Mouse (Mus musculus) thymus, postnatal 0 days (tissue): ENCODE measurements at regions not wholly inside any gene's neighbourhood (a gene's known extent, or its start where the extent isn't known, plus 50 kb on each side); places are given as distances from the start of the nearest gene placed in this dataset.
"Not testable (repeated sequence)": the region's sequence is repeated elsewhere in the genome, so short reads cannot be mapped to it uniquely, and the experiment has no call there.

Experiments
- DNase-seq: peaks from one replicate; pipeline ENCODE4 v3.0.0-alpha.2; 2015; ENCODE audit warnings: low spot score

DNA sequence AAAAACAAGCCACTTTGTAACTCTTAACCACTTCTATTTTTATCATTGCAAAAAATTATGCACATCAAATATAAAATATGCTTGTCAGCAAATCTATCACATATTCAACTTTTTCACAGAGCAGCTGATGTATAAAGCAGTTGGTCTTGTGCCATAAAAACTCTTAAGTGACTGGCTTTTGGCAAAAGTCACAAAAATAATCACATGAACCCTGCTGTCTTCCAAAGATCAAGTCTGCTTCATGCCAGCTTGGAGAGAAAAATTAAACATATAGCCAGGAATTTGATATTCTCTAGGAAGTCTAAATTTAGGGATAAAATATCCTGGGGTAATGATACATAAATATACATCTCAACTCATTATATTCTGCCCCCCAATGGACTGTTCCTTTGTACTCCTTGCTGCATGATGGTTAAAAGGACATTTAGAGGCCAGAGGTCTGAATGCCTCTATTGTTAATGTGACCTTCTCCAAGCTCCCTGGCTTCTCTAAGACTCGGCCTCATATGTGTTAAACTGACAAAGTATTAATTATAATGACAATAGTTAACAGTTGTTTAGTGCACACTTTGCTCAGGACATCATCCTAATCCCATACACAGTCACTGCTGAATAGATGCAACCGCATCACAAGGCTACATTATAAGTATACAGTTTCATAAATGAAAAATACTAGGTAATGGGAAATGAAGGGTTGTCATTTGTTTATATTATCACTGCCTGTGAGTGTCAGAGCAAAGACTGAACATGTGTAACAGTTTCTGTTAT is 422.9 kb upstream of the Hs3st1 start:
- DNase-seq = no peak

- DNase-seq = no peak
Measured at GRCm38 (mm10) chr5:40136740-40137285, 381.5 kb upstream of the Hs3st1 start.

DNA sequence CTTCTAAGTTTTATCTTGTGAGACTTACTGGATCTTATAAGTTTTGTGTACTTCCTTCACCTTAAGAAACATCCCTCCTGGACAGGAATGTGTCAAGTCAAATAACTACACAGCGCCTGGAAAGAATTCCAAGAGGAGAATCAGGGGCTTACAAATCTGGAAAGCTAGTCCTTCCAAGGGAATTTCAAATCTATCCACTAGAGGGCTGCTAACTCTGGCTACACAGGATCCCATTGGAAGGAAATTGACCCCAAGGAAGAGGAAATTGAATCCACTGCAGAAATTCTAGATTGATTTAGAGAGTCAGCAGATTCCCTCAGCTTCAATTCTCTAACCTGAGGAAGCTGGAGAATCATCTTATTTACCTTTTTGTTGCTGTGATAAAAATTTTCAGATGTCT is 369.1 kb upstream of the Hs3st1 start:
- DNase-seq = no peak

DNA sequence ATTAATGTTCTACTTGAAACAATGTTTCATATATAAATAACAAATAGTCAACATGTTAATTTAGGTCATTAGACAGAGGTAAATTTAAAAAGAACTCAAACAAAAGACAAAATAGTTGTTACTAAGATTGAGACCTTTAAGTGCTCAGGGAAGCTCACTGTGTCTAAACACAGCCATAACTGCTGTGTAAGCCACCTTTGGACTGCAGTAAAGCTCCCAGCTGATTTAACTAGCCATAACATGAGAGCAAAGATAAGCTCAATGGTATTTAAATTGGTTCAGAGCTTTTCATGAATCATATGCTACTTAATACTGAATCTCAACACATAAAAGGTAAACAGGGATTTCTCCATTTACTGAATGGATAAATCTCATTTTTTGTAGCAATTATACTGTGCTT is 361.6 kb upstream of the Hs3st1 start:
- no peak for DNase-seq

DNA sequence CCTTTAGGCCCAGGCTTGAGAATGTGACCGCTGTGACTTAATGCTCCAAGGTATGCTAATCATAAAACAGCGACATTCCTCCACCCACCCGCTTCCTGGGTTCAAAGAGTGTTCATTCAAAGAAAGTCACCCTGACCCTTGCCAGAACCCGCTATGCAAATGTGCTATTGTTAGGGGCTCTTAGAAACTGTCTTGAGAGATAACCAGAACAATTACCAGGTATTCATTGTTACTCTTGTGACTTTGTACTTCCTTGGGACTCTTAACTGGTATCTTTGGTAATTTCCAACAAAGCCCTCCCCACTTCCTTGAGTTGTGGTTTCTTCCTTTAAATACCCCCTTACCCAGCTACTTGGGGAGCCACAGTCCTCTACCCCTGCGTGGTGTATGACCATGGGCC is 334.3 kb upstream of the Hs3st1 start:
- DNase-seq = not testable (repeated sequence)

DNA sequence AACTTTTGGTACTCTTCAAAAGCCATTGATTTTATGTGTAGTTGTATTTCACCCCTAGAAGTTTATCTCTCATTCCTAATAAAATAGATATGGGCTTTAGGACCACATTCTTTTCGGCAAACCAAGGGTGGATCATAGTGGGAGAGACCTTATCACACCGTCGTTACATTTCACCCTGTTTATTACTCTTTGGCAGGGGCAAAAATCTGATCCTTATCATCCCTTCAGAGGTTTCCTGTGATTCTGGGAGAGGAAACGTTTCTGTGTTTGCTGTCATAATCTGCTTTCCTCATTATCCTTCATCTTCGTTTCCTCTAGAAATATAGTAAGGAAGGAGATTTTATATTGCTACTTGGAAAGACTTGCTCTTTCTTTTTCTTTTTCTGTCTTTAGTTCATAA is 290.0 kb upstream of the Hs3st1 start:
- DNase-seq = no peak

- no peak for DNase-seq
Measured at GRCm38 (mm10) chr5:40034452-40034851, 279.2 kb upstream of the Hs3st1 start.

DNA sequence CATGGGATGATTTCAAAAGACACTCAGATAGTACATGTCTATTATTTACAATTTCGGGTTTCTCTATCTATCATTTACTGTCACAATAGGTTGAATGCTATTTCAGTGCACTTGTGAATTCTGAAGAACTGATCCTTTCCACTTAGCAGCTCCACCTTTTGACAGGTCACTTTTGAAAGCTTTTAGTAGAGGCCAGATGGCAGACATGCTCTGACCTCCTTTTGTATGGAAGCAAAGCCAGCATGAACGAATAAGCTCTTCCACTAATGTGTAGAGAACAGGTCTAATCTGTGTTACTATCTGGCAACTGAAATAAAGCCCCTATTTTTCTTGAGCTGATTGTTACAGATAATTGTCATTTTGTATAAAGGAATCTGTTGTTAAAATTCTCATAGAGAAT is 278.4 kb upstream of the Hs3st1 start:
- DNase-seq = no peak

GRCm38 (mm10) chr5:40030261-40030660 is 275.0 kb upstream of the Hs3st1 start:
- no peak for DNase-seq

- no peak for DNase-seq
Measured at GRCm38 (mm10) chr5:40015946-40016345, 260.7 kb upstream of the Hs3st1 start.

DNA sequence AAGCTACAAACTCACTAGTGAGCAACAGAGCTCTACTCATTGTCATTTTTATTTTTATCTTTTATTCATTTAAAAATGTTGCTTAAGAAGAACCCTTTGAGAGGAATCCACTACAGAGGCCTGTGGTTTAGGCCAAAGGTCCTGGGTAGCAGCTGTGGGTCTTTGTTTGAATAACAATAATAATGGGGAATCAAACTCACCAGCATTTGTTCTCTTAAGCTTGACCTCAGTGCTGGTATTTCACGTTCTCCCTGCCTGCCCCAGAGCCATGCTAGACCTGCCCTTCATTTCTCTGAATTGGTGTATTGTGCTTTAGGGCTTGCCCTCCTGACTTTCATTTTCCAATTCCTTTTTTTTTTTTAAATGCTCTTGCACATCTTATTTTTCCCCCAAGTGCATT is 232.8 kb upstream of the Hs3st1 start:
- no peak for DNase-seq

DNA sequence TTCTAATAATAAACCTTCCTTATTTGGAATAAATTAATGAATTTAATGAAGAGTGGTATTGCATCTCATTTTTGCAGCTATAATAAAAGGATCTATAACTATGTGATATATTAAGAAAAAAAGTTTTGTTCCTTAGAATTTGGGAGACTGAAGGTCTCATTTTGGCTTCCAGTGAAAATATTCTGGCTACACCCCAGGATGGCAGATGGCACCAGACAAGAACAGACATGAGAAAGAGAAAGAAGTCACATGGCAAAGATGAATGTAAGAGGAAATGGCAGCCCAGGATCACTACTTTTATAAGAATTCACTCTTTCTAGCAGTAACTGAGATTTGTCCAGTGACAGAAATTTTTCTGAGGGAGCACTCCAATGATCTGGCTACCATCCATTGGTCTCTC is 209.1 kb upstream of the Hs3st1 start:
- DNase-seq = no peak

- DNase-seq = peak; percentile 14
Measured at GRCm38 (mm10) chr5:39960981-39961380, 205.7 kb upstream of the Hs3st1 start.

DNA sequence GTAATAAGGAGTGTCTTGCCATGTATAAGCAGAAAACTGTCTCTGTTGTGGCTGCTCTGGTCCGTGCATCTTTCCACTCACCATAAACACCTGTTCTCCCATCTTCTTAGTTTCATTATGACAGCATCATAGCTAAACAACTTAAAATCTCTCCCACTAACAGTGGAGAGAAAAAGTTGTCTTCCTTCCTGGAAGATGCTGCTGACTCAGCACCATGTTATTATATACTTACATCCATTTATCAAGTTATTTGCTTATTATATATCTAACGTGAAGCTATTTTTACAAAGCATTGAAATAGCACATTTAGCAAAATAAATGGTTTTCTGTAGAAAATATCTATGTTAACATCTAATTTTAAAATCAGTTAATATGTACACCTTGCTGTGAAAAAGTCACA is 180.3 kb upstream of the Hs3st1 start:
- DNase-seq = no peak

GRCm38 (mm10) chr5:39931890-39932289 is 176.6 kb upstream of the Hs3st1 start:
- DNase-seq = no peak

GRCm38 (mm10) chr5:39909369-39909768 is 154.1 kb upstream of the Hs3st1 start:
- DNase-seq = no peak

DNA sequence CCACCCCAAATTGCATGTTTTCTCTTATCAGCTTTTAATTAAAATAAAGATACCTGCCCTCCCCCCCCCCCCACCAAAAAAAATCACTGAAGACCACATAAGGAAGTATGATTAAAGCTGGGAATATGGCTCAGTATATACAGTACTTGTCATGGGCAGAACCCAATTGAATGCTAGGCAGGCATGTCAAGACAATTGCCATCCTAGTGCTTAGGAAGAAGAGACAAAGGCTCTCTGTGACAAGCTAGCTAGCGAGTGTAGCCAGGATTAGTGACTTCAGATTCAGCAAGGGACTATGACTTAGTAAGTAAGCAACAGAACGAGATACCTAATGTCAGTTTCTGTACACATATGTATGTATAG is 116.4 kb upstream of the Hs3st1 start:
- DNase-seq = no peak

DNA sequence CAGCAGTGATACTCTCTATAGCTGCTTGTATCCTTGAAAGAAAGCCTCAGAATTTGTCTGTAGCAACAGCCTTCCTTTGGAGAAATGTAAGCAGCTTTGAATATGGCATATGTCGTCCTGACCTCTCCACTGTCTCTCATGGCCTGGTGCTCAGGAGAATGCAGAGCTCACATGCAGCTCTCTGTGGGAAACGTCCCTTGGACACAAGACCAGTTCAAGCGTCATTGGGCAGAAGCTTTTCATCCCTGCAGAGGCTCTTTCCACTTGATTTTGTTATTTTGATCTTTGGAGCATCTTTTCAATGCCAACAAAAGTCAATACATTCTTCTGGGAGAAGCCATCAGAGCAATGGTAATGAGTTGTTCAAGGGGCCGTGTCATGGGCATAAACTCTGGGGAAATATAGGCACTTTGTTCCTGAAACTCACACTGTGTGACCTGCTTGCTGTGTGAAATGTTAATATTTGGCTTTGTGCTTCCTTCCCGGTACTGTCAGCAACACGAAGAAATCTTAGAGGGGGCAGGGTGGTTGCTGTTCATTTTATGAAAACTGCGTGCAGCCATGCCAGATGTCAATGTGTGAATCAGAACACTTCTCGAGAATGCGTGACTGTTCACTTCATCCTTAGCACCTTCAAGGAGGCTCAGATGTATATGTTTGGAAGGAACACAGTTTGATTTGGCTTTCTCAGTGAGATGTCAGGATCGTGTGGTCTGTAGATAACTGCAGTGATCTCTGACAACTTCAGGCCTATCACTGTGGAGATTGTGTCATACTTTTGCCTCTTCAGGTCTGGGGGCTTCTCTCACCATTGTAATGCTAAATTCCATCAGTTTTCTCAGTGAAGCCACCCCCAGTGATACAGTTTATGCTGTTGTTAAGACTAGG is 115.8 kb upstream of the Hs3st1 start:
- no peak for DNase-seq

- DNase-seq = no peak
Measured at GRCm38 (mm10) chr5:39857192-39857591, 101.9 kb upstream of the Hs3st1 start.

DNA sequence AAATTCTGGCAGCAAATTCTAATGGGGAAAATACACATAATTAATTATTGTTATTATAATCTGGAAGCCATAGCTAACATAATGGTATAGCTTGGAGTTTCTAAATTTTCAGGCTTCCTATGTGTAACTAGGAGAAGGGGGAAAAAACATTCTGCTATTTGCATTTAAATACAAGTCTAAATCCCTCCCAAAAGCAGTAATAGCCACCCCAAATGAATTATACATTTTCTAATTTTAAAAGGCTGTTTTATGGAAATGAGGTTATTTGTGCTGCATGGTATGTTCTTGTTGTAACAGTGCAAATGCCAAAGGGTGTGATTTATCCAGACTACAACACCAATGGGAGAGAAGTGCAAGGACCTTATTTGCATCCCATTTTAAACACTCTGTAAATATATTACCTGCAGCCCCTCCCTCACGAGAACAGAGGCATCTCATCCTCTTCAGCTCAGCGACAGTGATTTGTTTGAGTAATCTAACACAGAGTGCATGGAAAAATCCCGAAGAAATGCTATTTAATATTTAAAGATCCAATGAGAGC is 101.4 kb upstream of the Hs3st1 start:
- DNase-seq = no peak

DNA sequence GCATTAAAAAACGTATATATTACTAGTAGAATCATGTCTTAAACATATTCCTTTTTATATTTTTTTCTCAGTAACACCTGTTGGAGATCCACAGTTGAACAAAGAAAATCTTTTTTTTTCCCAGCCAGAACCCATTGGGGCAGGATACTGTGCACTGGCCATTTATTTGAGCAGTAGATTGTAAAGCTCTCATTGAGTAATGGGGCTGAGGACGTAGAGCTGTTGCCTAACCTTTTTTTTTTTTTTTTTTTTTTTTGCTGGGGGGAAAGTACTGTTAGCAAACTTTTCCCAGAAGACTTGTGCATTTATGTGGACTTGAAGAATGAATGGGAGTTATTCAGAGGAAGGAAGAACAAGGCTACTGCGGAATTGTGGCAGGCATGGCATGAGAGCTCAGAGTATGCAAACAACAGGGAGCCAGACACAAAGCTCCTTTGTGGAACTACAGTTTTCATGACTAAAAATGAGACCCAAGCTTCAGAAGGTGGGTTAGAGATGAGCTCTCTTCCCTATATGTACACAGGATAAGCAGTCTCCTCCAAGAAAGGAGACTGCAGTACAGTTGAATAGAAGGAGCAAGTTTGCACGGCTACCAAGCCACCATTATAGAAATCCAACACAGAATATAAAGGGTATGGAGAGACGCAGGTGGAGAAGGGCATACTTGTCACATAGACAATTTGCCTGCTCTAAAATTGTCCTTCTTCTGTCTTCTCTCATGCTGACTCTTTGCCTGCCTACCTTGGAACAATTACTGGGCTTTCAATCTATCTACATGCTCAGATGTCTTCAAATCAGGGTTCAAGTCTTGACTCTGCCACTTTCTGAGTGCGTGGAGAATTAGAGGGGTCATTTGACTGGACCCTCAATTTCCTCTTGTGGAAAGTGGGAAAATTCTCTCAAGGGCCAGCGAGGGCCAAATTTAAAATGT is 100.7 kb upstream of the Hs3st1 start:
- no peak for DNase-seq
